Mouse (Mus musculus) fibroblast of lung, adult 2 months (primary cell): ENCODE measurements around the gene Hectd4.
"Not testable (repeated sequence)": the region's sequence is repeated elsewhere in the genome, so short reads cannot be mapped to it uniquely, and the experiment has no call there.

ENCODE experiments used
- DNase-seq: peaks from one replicate; pipeline ENCODE4 v3.0.0-alpha.2; 2011; ENCODE audit warnings: low read depth

The Hectd4 gene

DNA sequence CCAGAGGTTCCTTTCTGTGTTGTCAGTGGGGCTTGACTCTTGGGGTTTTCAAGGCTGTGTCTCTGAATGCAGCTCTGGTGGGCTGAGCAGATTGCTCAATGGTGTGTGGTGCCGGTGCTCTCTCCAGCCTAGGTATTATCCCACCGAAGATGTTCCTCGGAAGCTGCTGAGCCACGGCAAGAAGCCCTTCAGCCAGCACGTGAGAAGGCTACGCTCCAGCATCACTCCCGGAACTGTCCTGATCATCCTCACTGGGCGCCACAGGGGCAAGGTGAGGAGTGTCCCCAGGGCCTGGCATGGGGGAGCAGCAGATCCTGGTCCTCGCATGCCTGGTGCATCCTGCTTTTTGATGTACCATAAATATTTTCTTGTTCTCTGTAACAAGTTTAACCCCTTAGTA is 13.5 kb upstream of the Hectd4 start:
- no peak for DNase-seq

DNA sequence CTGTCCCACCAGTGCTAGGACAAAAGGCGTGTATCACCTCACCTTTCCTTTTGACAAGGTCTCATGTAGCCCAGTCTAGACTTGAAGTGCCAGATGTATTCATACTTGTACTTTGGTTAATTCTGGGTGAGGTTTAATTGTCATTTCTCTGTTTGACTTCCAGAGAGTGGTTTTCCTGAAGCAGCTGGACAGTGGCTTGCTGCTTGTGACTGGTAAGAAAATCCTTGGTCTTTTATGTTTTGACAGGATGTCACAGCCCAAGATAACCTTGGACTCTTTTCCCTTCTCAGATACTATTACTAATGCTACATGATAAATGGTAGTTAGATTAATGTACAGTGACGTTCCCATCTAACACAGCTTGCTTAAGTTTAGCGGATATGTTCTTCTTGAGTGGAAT is 13.0 kb upstream of the Hectd4 start:
- DNase-seq = no peak

DNA sequence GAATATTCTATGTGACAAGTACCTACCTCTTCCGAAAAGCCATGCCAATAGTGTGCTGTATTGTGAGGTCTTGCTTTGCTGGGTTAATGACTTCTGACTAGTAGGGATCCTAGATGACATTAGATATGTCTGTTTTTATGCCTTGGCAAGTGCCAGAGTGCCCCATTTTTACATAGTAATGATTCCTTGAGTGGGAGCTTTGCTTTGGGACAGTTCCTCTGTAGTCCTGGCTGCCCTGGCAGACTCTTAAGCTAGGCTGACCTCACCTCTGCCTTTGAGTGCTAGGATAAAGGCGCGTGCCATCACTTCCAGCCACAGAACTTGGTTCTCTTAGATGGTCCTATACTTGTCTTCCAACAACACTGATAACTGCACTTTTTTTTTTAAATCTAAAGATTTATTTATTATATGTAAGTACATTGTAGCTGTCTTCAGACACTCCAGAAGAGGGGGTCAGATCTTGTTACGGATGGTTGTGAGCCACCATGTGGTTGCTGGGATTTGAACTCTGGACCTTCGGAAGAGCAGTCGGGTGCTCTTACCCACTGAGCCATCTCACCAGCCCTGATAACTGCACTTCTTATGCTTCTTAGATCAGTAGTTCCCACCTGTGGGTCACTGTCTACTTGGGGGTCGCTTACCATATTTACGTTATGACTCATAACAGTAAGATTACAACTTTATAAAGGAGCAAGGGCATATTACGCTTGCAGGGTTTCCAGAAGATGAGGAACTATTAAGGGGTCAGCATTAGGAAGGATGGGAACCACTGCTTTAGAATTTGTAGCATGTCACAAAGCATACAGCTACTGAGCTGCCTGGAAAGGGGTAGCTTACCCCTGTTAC is 10.0 kb upstream of the Hectd4 start:
- no peak for DNase-seq

DNA sequence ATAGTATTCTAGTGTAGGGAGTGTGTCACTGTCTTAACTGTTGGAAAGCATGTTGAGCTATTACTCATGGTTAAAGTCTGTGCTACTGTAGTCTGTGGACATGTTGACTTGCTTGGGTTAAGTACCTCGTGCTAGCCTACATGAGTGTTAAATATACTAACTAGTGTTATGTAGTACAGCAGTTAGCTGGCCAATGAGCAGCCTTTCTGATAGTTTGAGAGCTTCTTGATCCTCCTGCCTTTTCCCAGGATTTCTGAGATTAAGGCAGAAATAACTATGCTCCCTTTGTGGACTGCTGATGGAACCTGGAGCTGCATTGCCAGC is 9.5 kb upstream of the Hectd4 start:
- DNase-seq = no peak

DNA sequence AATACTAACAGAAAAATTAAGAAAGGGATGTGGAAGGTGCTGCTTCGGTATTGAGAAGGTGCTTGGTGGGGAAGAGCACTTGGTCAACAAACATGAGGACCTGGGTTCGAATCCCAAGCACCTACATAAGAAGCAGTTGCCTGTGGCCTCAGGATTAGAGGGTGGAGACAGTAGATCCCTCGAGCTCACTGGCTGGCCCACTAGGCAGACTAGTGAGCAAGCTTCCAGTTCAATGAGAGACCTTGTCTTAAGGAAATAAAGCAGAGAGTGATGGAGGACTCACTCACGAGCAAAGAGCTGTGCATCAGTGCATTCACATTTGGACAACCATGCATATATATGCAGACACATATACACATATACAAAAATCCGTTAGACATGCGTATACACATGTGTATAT is 7.9 kb upstream of the Hectd4 start:
- no peak for DNase-seq

DNA sequence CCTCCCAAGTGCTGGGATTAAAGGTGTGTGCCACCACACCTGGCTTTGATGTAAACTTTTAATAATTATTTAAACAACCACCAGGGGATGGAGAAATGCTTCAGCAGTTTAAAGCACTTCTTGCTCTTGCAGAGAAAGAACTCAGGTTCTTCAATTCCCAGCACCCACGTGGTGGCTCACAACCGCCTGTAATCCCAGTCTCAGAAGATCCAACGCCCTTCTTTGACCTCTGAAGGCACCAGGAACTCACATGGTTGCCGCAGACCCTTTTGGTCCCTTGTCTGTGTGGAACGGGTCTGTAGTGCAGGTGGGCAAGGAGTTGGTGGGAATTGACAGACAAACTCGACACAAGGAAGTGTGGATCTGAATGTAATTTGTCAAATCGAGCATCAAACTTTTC is 5.3 kb upstream of the Hectd4 start:
- DNase-seq = no peak

DNA sequence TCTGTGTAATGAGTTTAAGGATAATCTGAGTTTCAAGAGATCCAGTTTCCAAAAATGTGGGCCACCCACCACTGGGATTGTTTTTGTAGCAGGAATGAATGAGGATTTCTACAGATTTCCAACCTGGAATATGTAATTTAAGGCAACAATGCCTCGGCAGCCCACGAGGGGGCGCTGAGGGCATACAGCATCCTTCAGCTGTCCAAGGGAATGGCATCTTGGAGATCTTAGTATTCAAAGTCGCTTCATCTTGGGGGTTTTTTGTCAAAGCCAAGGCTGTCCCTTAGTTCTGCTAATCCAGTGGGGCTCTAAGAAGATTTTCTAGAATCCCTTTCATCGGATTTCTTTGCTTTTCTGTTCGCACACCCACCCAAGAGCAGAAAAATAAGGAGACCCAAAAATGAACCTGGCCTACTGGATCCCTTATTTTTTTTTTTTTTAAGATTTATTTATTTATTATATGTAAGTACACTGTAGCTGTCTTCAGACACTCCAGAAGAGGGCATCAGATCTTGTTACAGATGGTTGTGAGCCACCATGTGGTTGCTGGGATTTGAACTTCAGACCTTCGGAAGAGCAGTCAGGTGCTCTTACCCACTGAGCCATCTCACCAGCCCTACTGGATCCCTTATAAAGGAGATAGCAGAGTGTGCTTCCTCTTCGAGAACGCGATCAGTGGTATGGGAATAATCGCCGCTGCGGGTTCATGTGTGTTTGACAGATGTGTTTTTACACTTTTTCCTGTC is 4.5 kb upstream of the Hectd4 start:
- peak; percentile 31 for DNase-seq

DNA sequence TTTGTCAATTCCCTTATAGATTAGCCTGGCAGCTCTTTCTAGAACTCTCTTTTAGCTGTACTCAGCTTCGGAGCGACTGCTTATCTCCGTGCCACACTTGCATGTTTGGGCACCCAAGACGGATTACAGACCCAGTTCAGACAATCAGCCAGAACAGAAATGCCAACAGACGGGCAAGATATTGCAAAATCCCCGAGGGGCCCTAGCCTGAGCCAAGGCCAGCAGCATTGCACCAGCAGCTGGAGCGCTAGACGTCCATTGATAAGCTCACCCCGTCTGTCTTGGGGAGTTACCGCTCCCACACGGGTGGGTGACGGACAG is 3.9 kb upstream of the Hectd4 start:
- no peak for DNase-seq

DNA sequence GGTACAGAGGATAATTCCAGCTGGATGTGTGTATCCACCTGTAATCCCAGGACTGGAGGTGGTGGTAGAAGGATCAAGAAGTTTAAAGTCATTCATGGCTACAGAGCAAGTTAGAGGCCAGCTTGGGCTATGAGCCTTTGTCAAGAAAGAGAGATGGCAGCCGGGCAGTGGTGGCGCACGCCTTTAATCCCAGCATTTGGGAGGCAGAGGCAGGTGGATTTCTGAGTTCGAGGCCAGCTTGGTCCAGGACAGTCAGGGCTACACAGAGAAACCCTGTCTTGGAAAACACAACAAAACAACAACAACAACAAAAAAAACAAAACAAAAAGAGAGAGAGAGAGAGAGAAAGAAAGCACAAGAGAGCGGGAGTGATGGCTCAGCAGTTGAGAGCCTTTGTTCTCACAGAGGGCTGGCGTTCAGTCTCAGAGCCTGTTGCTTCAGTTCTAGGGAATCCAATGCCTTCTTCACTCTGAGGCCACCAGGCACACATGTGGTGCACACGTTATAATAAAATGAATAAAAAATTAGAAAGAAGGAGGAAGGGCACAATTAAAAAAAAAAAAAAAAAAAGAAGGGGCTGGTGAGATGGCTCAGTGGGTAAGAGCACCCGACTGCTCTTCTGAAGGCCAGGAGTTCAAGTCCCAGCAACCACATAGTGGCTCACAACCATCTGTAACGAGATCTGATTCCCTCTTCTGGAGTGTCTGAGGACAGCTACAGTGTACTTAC is 3.3 kb upstream of the Hectd4 start:
- not testable (repeated sequence) for DNase-seq

DNA sequence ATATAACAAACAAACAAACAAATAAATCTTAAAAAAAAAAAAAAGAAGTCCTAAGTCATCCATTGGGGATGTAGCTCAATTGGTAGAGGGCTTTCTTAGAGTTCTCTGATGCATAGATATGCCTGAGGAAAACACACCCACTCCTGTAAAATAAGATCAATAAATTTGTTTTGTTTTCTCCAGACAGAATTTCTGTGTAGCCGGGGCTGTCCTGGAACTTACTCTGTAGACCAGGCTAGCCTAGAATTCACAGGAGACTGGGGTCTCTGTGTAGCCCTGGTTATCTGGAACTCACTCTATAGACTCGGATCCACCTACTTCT is 2.7 kb upstream of the Hectd4 start:
- no peak for DNase-seq

DNA sequence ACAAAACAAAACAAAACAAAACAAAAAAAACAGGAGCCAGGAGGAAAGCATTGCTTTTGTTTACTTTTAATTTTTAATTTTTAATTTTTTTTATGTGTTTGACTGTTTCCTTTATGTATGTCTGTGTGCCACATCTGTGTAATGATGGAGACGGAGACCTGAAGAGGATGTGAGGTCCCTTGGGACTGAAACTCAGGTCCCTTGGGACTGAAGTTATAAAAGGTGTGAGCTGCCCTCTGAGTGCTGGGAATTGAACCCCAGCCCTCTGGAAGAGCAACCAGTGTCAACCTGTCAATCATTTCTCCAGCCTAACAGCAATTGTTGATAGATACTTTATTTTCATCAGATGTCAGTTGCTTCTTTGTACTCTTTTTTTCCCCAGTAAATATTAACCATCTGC is 829 bp upstream of the Hectd4 start:
- DNase-seq = no peak

DNA sequence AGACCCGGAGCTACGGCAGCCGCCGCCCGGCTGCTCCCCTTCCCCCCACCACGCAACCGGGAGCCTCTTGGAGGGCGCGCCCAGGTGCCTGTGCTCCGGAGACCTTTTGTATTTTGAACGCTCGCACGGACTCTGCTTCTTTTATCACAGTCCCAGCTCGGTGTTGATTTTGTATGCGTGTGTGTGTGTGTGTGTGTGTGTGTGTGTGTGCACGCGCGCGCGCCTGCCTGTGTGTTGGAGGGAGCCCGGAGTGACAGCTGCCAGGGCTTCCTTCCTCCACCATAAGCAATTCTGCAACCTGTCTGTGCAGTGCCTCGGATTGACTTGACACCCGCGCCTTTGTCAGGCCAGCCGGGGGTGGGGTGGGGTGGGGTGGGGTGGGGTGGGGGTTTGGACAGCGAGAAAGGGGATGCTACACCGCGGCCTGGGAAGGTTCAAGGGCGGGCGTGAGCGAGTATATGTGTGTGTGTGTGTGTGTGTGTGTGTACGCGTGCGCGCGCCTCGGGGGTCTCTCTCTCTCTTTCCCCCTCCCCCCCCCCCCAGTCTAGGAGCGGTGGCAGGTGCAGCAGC is 798 bp downstream of the Hectd4 start:
- DNase-seq = no peak

DNA sequence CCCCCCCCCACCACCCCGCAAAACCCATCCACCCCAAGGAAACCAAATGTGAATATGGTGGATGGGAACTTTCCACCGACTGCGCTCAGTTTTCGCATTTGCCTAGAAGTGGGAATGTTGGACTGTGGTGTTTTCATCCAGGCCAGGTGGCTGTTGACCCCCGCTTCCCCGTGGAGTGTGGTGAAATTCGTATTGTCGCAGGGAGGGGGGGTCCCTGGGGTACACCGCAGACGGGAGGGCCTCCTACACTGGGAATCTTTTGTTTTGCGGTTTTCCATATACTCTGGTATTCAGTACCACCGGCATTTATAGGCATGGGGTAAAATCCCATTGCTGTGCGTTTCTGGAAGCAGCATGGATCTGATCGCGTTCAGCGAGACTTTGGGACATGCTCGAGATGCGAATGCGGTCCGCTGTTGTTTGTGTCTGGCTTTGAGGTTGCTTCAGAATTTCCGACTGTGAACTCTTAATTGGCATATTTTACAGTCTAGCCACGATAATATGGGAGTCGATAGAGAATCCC is 1.4 kb downstream of the Hectd4 start:
- no peak for DNase-seq

DNA sequence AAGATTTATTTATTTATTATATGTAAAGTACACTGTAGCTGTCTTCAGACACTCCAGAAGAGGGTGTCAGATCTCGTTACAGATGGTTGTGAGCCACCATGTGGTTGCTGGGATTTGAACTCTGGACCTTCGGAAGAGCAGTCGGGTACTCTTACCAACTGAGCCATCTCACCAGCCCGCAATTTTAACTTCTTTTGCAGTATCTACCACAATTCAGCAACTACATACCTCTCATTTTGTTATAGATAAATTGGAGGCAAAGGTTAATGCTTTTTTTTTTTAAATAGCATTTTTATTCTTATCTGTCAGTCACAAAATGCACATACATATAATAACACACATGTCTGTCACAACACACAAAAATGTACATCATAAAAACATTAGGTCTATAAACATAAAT is 4.0 kb downstream of the Hectd4 start:
- not testable (repeated sequence) for DNase-seq

DNA sequence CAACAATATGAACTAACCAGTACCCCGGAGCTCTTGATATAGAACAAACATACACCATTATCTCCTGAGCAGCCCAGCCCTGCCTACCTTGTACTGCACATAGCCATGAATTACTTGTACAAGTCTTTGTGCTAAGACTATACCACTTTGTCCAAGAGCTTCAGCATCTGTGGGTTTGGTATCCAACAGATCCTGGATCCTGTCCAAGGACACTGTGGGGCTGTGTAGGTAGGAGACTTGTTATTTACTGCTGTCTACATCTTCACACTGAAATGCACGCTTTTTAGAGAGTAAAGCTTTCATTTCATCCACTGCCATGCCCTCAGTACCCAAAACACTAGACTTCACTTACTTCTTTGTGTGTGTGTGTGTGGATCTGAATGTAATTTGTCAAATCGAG is 4.8 kb downstream of the Hectd4 start:
- no peak for DNase-seq

DNA sequence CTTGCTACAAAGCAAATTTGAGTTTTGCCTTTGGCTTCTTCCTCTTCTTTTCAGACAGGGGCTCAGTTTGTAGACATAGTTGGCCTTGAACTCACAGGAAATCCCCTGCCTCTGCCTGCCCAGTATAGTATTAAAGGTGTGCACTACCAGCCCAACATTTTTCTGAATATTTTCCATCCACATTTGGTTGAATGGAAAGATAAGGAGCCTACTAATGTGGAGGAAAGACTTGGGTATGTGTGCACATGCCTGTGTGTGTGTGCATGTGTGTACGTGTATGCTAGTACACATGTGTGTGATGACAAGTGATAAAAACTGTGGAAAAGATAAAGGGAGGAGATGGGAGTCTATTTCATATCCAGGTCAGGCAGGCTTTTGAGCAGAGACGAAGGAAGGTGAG is 5.8 kb downstream of the Hectd4 start:
- no peak for DNase-seq

DNA sequence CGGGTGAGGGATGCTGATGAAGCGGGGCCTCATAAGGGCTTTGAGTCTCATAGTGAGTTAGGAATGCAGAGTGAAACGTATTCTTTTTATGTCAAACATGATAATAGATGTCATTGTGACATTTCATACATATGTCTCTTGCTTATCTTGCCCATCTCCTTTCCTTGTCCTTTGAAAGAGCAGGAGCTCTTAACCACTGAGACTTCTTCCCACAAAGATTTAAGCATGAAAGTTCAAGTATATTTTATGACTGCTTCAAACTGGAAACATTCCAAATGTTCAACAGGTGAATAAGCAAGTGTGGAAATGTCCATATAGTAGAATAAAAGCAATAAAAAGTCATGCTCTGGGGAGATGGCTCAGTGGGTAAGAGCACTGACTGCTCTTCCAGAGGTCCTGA is 6.4 kb downstream of the Hectd4 start:
- no peak for DNase-seq

DNA sequence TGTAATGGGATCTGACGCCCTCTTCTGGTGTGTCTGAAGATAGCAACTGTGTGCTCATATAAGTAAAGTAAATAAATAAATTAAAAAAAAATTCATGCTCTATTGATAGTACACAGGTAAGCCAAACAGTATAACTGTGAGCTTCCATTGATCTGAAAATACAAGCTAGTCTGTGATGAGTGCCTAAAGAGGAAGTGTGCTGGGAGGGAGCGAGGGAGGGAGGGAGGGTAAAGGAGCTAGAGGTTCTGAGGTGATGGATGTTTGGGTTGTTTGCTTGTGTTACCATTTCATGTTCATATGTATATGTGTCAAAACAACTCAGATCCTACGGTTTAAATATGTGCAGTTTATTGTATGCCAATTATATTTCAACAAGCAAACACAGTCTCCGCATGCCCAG is 6.8 kb downstream of the Hectd4 start:
- DNase-seq = no peak

DNA sequence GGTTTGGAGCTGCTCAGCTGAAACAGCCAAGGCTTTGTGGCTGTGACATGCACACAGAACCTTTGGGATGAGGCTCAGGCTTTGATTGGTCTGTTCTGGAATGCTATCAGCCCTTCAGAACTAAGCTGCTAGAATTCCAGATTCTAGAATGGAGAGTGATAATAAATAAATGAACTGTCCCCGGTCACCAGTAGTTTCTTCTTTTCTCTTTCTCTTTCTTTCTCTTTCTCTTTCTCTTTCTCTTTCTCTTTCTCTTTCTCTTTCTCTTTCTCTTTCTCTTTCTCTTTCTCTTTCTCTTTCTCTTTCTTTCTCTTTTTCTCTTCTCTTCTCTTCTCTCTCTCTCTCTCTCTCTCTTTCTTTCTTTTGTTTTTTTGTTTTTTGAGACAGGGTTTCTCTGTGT is 7.3 kb downstream of the Hectd4 start:
- not testable (repeated sequence) for DNase-seq

DNA sequence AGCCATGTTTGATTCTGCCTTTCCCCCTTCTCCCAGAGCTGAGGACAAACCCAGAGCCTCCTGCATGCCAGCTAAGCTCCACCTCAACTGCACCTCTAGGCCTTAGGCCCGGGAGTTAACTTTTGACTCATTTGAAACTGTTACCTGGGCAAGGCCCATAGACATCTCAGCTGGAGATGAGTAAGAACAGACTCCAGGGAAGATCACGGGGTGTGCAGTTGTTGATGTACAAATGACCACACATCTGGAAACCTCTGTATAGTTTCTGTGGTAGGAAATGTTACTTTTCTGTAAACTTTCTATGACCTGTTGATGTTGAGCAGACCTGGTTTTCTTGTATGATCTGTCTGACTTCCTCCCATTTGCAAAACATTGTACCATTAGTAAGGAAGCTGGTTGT is 9.2 kb downstream of the Hectd4 start:
- DNase-seq = no peak

DNA sequence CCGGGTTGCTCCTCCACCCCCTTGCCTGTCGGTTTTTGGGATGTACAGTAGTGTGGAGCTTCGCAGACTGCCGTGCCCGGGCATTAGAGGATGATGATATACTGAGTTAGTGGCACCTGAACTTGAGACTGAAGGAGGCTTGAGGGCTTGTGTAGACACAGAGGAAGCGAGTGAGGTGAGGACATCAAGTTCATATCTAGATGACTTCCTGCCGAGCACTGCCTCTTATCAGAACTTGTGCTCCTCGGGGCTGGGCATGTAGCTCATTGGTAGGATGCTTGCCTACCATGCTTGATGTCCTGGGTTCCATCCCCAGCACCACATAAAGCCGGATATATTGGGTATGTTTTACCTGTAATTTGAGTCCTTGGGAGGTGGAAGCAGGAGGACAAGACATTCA is 10.8 kb downstream of the Hectd4 start:
- DNase-seq = no peak

DNA sequence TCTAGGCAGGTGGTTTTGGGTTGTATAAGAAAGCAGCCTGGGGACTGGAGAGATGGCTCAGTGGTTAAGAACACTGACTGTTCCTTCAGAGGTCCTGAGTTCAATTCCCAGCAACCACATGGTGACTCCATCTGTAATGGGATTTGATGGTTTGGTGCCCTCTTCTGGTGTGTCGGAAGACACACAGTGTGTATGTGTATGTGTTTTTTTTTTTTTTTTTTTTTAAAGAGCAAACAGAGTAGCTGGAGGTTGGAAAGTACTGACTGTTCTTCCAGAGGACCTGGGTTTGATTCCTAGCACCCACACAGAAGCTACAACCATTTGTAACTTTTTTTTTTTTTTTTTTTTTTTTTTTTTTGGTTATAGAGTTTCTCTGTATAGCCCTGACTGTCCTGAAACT is 12.8 kb downstream of the Hectd4 start:
- no peak for DNase-seq

DNA sequence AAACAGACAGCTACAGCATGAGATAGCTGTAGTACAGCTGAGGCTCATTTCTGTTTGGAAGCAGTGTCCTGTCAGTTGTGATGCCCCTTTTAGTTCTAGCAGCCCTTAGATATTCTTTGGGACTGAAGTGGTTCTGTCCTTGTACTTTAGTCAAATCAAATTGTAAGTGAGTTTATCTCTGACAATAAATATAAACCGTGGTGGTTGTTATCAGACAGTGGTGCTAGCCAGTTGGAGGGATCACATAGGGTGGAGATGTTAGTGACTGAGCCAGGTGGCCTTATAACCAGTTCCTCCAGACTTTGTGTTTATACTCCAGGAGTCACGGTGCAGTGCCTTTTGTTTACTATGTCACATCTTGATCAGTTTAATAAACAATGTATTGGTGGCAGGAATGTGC is 13.7 kb downstream of the Hectd4 start:
- DNase-seq = no peak
